Mouse (Mus musculus) stomach, embryonic 14.5 days (tissue): ENCODE data around the gene Sik2. TPM values are rescaled to one million over a fixed set of nuclear protein-coding genes. Genes with fewer than 3 reads are reported as not detected.

ENCODE experiments used
- ATAC-seq: fragments of 200-750 bp; cut with Nextera tagmentation; 2 replicates; pipeline ENCODE4 v1.8.0; 2017; ENCODE audit warnings: low read depth, moderate TSS enrichment; ENCODE audit not compliant: insufficient number of reproducible peaks, insufficient read depth, low FRiP score
- H3K27ac ChIP-seq: fragments of 300-500 bp; sonication (generic); 2 replicates; pipeline ENCODE4 v1.5.1; 2014; ENCODE audit warnings: mild to moderate bottlenecking, low read length, moderate library complexity, mixed read lengths
- H3K27me3 ChIP-seq: fragments of 300-500 bp; sonication (generic); 2 replicates; pipeline ENCODE4 v1.6.1; 2014; ENCODE audit warnings: low read length, control low read depth, mixed read lengths; ENCODE audit not compliant: control insufficient read depth, insufficient read depth
- H3K36me3 ChIP-seq: fragments of 300-500 bp; sonication (generic); 2 replicates; pipeline ENCODE4 v1.6.1; 2014; ENCODE audit warnings: mild to moderate bottlenecking, control low read depth, low read length, moderate library complexity, mixed read lengths; ENCODE audit not compliant: control insufficient read depth, insufficient read depth
- H3K4me1 ChIP-seq: fragments of 300-500 bp; sonication (generic); 2 replicates; pipeline ENCODE4 v1.6.1; 2014; ENCODE audit warnings: low read length, control low read depth, mixed read lengths; ENCODE audit not compliant: control insufficient read depth, insufficient read depth
- H3K4me2 ChIP-seq: fragments of 300-500 bp; sonication (generic); replicated peaks from 2 replicates; pipeline ENCODE4 v1.6.1; 2014; ENCODE audit warnings: low read depth, low read length, control low read depth
- H3K4me3 ChIP-seq: fragments of 300-500 bp; sonication (generic); 2 replicates; pipeline ENCODE4 v1.5.1; 2014; ENCODE audit warnings: low read depth, low read length, control low read depth
- H3K9ac ChIP-seq: fragments of 300-500 bp; sonication (generic); replicated peaks from 2 replicates; pipeline ENCODE4 v1.6.1; 2014; ENCODE audit warnings: low read depth, mild to moderate bottlenecking, control low read depth, low read length, moderate library complexity, mixed read lengths
- H3K9me3 ChIP-seq: fragments of 300-500 bp; sonication (generic); 2 replicates; pipeline ENCODE4 v1.6.1; 2016; ENCODE audit warnings: low read depth, low read length, control low read depth; ENCODE audit not compliant: control insufficient read depth
- WGBS: fragments of 180-500 bp; shearing (Covaris S2); extraction: QIAGEN DNeasy Blood & Tissue Kit; methylation state at CpG from one replicate; pipeline ENCODE4 v1.1.7; 2014; 5-methylcytosine and 5-hydroxymethylcytosine counted together
- polyA plus RNA-seq: library from polyadenylated mRNA; unstranded; fragments of >200 nt; fragmentation: Nextera tagmentation; extraction: Ambion mirVana; gene quantifications from 2 replicates; pipeline ENCODE4 v1.2.1, GENCODE M21; 2014

Gene Sik2
- polyA plus RNA-seq, 1 experiment from 2014 or later: 24.2 TPM

- Histone ChIP-seq H3K27ac (no peak overlapping the region), H3K36me3 (peaks cover 12% of the 10 kb centered on the region), H3K9ac (no peak overlapping the region), H3K27me3 (no peaks in the 10 kb centered on the region), H3K4me1 (peaks cover 19% of the 10 kb centered on the region), H3K9me3 (no peaks in the 10 kb centered on the region), H3K4me3 (no peak overlapping the region), H3K4me2 (no peak overlapping the region)
- ATAC-seq: no peak
- WGBS: 82% methylated on average over 4 of the region's 4 CpGs
Measured at GRCm38 (mm10) chr9:50889964-50890363, 118.9 kb downstream of the Sik2 start.

GRCm38 (mm10) chr9:50889211-50889610 lies 119.7 kb downstream of the Sik2 start:
- Histone ChIP-seq H3K4me1 (peaks cover 23% of the 10 kb centered on the region), H3K27me3 (no peaks in the 10 kb centered on the region), H3K9me3 (no peaks in the 10 kb centered on the region), H3K4me3 (no peak overlapping the region), H3K9ac (no peak overlapping the region), H3K4me2 (no peak overlapping the region), H3K27ac (no peak overlapping the region), H3K36me3 (peaks cover 4% of the 10 kb centered on the region)
- no peak for ATAC-seq
- 54% methylated on average over 6 of the region's 6 CpGs for WGBS

GRCm38 (mm10) chr9:50887351-50887750 lies 121.5 kb downstream of the Sik2 start:
- Histone ChIP-seq H3K27ac (no peak overlapping the region; the same call in 1 of the 2 replicates), H3K4me2 (no peak overlapping the region), H3K9me3 (no peaks in the 10 kb centered on the region), H3K4me1 (peaks cover 23% of the 10 kb centered on the region), H3K4me3 (no peak overlapping the region), H3K36me3 (peaks cover 7% of the 10 kb centered on the region; the same call in 1 of the 2 replicates), H3K27me3 (no peaks in the 10 kb centered on the region), H3K9ac (no peak overlapping the region)
- ATAC-seq: no peak
- WGBS: 15% methylated on average over 4 of the region's 4 CpGs

GRCm38 (mm10) chr9:50886870-50887269 lies 122.0 kb downstream of the Sik2 start:
- Histone ChIP-seq H3K27me3 (no peaks in the 10 kb centered on the region), H3K9me3 (no peaks in the 10 kb centered on the region), H3K4me2 (no peak overlapping the region), H3K4me3 (no peak overlapping the region), H3K9ac (no peak overlapping the region), H3K4me1 (peaks cover 23% of the 10 kb centered on the region), H3K36me3 (peaks cover 7% of the 10 kb centered on the region; the same call in 1 of the 2 replicates), H3K27ac (no peak overlapping the region; the same call in 1 of the 2 replicates)
- 94% methylated on average over 1 of the region's 1 CpGs for WGBS
- no peak for ATAC-seq

GRCm38 (mm10) chr9:50885600-50885987 lies 123.3 kb downstream of the Sik2 start:
- H3K27ac ChIP-seq: 0 out of 2 replicates have a peak overlapping the region, but pooled peaks have one; percentile 52
- no peak overlapping the region for H3K4me2 ChIP-seq
- peaks cover 23% of the 10 kb centered on the region for H3K4me1 ChIP-seq
- 0 out of 2 replicates have a peak, but pooled peaks have one; percentile 12 for ATAC-seq
- H3K27me3 ChIP-seq: no peaks in the 10 kb centered on the region
- H3K36me3 ChIP-seq: peaks cover 12% of the 10 kb centered on the region; the same call in 1 of the 2 replicates
- WGBS: 29% methylated on average over 1 of the region's 1 CpGs
- no peak overlapping the region for H3K9ac ChIP-seq
- no peak overlapping the region for H3K4me3 ChIP-seq
- no peaks in the 10 kb centered on the region for H3K9me3 ChIP-seq

- Histone ChIP-seq H3K27ac (peak overlapping the region; percentile 52; the same call in 1 of the 2 replicates), H3K9ac (no peak overlapping the region), H3K36me3 (peaks cover 18% of the 10 kb centered on the region), H3K27me3 (no peaks in the 10 kb centered on the region), H3K4me1 (peaks cover 23% of the 10 kb centered on the region), H3K9me3 (no peaks in the 10 kb centered on the region), H3K4me3 (no peak overlapping the region), H3K4me2 (no peak overlapping the region)
- 56% methylated on average over 10 of the region's 10 CpGs for WGBS
- ATAC-seq: no peak
Measured at GRCm38 (mm10) chr9:50884741-50885599, 123.9 kb downstream of the Sik2 start.

- Histone ChIP-seq H3K27ac (no peak overlapping the region), H3K27me3 (no peaks in the 10 kb centered on the region)
- no peak for ATAC-seq
Measured at GRCm38 (mm10) chr9:50884093-50884492, 124.8 kb downstream of the Sik2 start.

GRCm38 (mm10) chr9:50882183-50882582 lies 126.7 kb downstream of the Sik2 start:
- 86% methylated on average over 2 of the region's 2 CpGs for WGBS
- H3K9ac ChIP-seq: no peak overlapping the region
- no peak for ATAC-seq
- H3K4me1 ChIP-seq: peaks cover 13% of the 10 kb centered on the region
- H3K36me3 ChIP-seq: peaks cover 39% of the 10 kb centered on the region
- no peaks in the 10 kb centered on the region for H3K9me3 ChIP-seq
- H3K27ac ChIP-seq: no peak overlapping the region
- H3K4me2 ChIP-seq: no peak overlapping the region
- no peak overlapping the region for H3K4me3 ChIP-seq
- no peaks in the 10 kb centered on the region for H3K27me3 ChIP-seq

More at GRCm38 (mm10) chr9:50884093-50884492, 124.8 kb downstream of the Sik2 start:
- H3K4me3 ChIP-seq: no peak overlapping the region
- H3K9me3 ChIP-seq: no peaks in the 10 kb centered on the region
- 84% methylated on average over 8 of the region's 8 CpGs for WGBS
- H3K36me3 ChIP-seq: peaks cover 24% of the 10 kb centered on the region
- peaks cover 23% of the 10 kb centered on the region for H3K4me1 ChIP-seq
- H3K4me2 ChIP-seq: no peak overlapping the region
- no peak overlapping the region for H3K9ac ChIP-seq
